Mouse (Mus musculus): ENCODE results near the gene Mtmr2. TPM values are rescaled to one million over a fixed set of nuclear protein-coding genes. Genes with fewer than 3 reads are reported as not detected.
A peak's percentile ranks its signal among the peaks of the same experiment; 100 is the strongest.

The Mtmr2 gene
- polyA plus RNA-seq, 1 experiment: 20.6 TPM

- DNase-seq (ENCODE audit: low spot score): no peak
These were observed 58.6 kb downstream of the Mtmr2 start for GRCm38 (mm10) chr9:13806854-13807253.

- no peak for DNase-seq (ENCODE audit: low spot score)
These were observed 59.4 kb downstream of the Mtmr2 start for GRCm38 (mm10) chr9:13807657-13808056.

GRCm38 (mm10) chr9:13809937-13810336, 61.7 kb downstream of the Mtmr2 start:
- no peak for DNase-seq (ENCODE audit: low spot score)

- no peak for DNase-seq (ENCODE audit: low spot score)
These were observed 70.2 kb downstream of the Mtmr2 start for GRCm38 (mm10) chr9:13818369-13818768.

GRCm38 (mm10) chr9:13820774-13821173, 72.6 kb downstream of the Mtmr2 start:
- no peak for DNase-seq (ENCODE audit: low spot score)

- no peak for DNase-seq (ENCODE audit: low spot score)
These were observed 77.7 kb downstream of the Mtmr2 start for GRCm38 (mm10) chr9:13825896-13826295.

GRCm38 (mm10) chr9:13826391-13826805, 78.2 kb downstream of the Mtmr2 start:
- DNase-seq (ENCODE audit: low spot score): no peak

- DNase-seq (ENCODE audit: low spot score): peak; percentile 82
These were observed 78.7 kb downstream of the Mtmr2 start, which contains the start of gene Cep57 for GRCm38 (mm10) chr9:13826832-13827405. Gene Cep57, minus strand, starts transcription at chr9:13827107.

- DNase-seq (ENCODE audit: low spot score): peak; percentile 91
These were observed 79.3 kb downstream of the Mtmr2 start, which contains the start of gene Fam76b for GRCm38 (mm10) chr9:13827406-13828086. Gene Fam76b, plus strand, starts transcription at chr9:13827716.

GRCm38 (mm10) chr9:13828087-13828441, 79.9 kb downstream of the Mtmr2 start:
- DNase-seq (ENCODE audit: low spot score): no peak

- DNase-seq (ENCODE audit: low spot score): no peak
These were observed 87.0 kb downstream of the Mtmr2 start for GRCm38 (mm10) chr9:13835256-13835655.

GRCm38 (mm10) chr9:13836726-13837125, 88.5 kb downstream of the Mtmr2 start:
- DNase-seq (ENCODE audit: low spot score): no peak

- DNase-seq (ENCODE audit: low spot score): no peak
These were observed 99.4 kb downstream of the Mtmr2 start for GRCm38 (mm10) chr9:13847591-13847990.

- DNase-seq (ENCODE audit: low spot score): no peak
These were observed 100.6 kb downstream of the Mtmr2 start for GRCm38 (mm10) chr9:13848481-13849480.

GRCm38 (mm10) chr9:13853876-13854275, 105.7 kb downstream of the Mtmr2 start:
- DNase-seq (ENCODE audit: low spot score): no peak

Other genes starting within 250 kb of the Mtmr2 start
- gene Cep57, start 78.7 kb downstream of the Mtmr2 start, polyA plus RNA-seq (2012; rRNA removed): 23.8 TPM in 2 replicates
- gene Fam76b, start 79.3 kb downstream of the Mtmr2 start, polyA plus RNA-seq (2012; rRNA removed): 22.2 and 26.3 TPM in 2 replicates

Data from urinary bladder, adult 2 months (tissue).